9 mouse cellular contexts compared by ENCODE assay signal in the genomic region with DNA sequence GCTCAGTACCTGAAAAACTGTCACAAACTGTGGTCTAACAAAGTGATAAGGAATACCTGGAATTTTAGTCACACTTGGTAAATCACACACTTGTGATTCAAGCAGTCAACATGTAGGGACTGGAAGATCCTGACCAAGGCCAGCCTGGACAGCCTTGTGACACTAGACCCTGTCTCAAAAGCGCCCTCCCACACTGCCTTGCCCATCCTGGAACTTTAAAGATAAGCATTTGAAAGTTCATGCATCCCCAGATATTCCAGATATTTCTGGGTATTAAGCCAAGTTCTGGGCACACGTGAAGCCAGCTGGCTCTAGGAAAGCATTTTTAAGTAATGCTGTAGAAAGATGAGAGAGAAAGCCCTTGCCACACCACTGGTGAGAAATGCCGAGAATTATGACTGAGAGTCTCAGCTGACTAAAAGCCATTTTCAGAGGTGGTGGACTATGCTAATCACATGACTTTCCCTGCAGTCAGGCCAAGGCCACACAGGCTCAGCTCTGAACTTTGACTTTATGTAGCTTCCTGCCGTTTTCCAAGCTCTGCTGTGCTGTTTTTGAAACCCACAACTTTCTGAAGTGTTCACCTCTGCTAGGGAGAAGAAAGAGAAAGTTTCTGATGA. TPM values are rescaled to one million over a fixed set of nuclear protein-coding genes. Genes with fewer than 3 reads are reported as not detected.
DNase-seq lines count a peak whose midpoint lies in the region; ATAC-seq and TF ChIP-seq lines count a peak whose summit lies in the region.
"Had no signal": no experiment of that assay in that cellular context is flagged by ENCODE, and none has a peak within 500 bp of the region (broad histone marks: within the 10 kb centered on the region; RNA-seq: fewer than 3 reads in every experiment).

No protein-coding gene starts in this region.

- H3K4me3 ChIP-seq in kidney, adult 2 months (ENCODE audit: insufficient read depth, low read depth, low read length) = no peak overlapping the region
- no peak overlapping the region for H3K4me3 ChIP-seq in kidney, embryonic 15.5 days (replicated peaks)

- H3K9ac ChIP-seq in kidney, embryonic 15.5 days = no peak overlapping the region

- H3K4me1 ChIP-seq in kidney, adult 2 months (ENCODE audit: control insufficient read depth, insufficient read depth, low read length) = peaks cover 9% of the 10 kb centered on the region; the same call in 1 of the 2 replicates
- H3K4me1 ChIP-seq in kidney, embryonic 15.5 days = no peaks in the 10 kb centered on the region

- TF ChIP-seq POLR2A in kidney, adult 2 months (IDR thresholded peaks at IDR 0.05; ENCODE audit: low read depth, low read length) = no peak

- H3K27ac ChIP-seq in kidney, adult 2 months (ENCODE audit: insufficient read depth, low read depth, low read length) = peak overlapping the region; percentile 55
- no peak overlapping the region for H3K27ac ChIP-seq in kidney, embryonic 15.5 days

- no peak overlapping the region for H3K4me2 ChIP-seq in kidney, embryonic 15.5 days

- no peaks in the 10 kb centered on the region for H3K36me3 ChIP-seq in kidney, adult 2 months (ENCODE audit: control insufficient read depth, insufficient read depth, low read length)
- H3K36me3 ChIP-seq in kidney, embryonic 15.5 days = no peaks in the 10 kb centered on the region
- H3K36me3 ChIP-seq: G1E had no signal

- ATAC-seq in kidney, embryonic 15.5 days (replicated peaks; ENCODE audit: low FRiP score) = no peak
- ATAC-seq in activated CD4-positive, CD25-positive, alpha-beta regulatory T cell, adult 4 months = no peak

- peak; percentile 82 for DNase-seq in kidney, adult 2 months
- peak; percentile 37 for DNase-seq in adrenal gland, adult 8-10 months
- peak; percentile 80 for DNase-seq in kidney, adult 9 months
- peak; percentile 2 for DNase-seq in ovary, postnatal 14 days (ENCODE audit: low spot score)
- DNase-seq in T-cell, adult 2 months (ENCODE audit: low spot score) = no peak
- DNase-seq: thymus, adult 2 months had no signal

- WGBS in kidney, adult 2 months = 35% methylated on average over 4 of the region's 4 CpGs
- 65% methylated on average over 4 of the region's 4 CpGs for WGBS in kidney, embryonic 15.5 days

- no peaks in the 10 kb centered on the region for H3K9me3 ChIP-seq in kidney, embryonic 15.5 days (replicated peaks)
- H3K9me3 ChIP-seq: G1E had no signal

- H3K27me3 ChIP-seq in kidney, adult 2 months (replicated peaks; ENCODE audit: control insufficient read depth, insufficient read depth, low read length) = no peaks in the 10 kb centered on the region
- H3K27me3 ChIP-seq in kidney, embryonic 15.5 days = no peaks in the 10 kb centered on the region

- TF ChIP-seq CTCF in kidney, adult 2 months (conservative IDR thresholded peaks at IDR 0.05; ENCODE audit: insufficient read depth, insufficient read length, low read depth, low read length) = no peak

RNA-seq across cellular contexts. Expression of a gene that starts 6.5 kb away (rescaled TPM):
- 29.4 and 30.6 TPM in 2 replicates for polyA plus RNA-seq in kidney, adult 2 months (2012; rRNA removed)
- polyA plus RNA-seq in kidney, embryonic 15.5 days (2015; fragmentation: Nextera tagmentation; extraction: Ambion mirVana) = 30.3 and 31.7 TPM in 2 replicates
- total RNA-seq in adrenal gland, adult 8-10 months (2022) = 10 to 100 TPM; 33.2 to 51.8 (median 38.6) TPM
- polyA plus RNA-seq in activated CD4-positive, CD25-positive, alpha-beta regulatory T cell, adult 4 months (2017; shearing (Covaris generic)) = 10 to 100 TPM; 24.5 to 26.4 TPM

RNA-seq across cellular contexts. Expression of a gene that starts 32.5 kb away (rescaled TPM):
- polyA plus RNA-seq in kidney, adult 2 months (2012; rRNA removed) = 6.5 and 8.0 TPM in 2 replicates
- polyA plus RNA-seq in kidney, embryonic 15.5 days (2015; fragmentation: Nextera tagmentation; extraction: Ambion mirVana) = 55.9 and 63.1 TPM in 2 replicates
- 10 to 100 TPM; 25.6 to 66.3 (median 38.4) TPM for total RNA-seq in adrenal gland, adult 8-10 months (2022)
- polyA plus RNA-seq in activated CD4-positive, CD25-positive, alpha-beta regulatory T cell, adult 4 months (2017; shearing (Covaris generic)) = 10 to 100 TPM; 57.6 to 83.6 TPM
